Mouse (Mus musculus): ENCODE results near the gene Atg10. TPM values are rescaled to one million over a fixed set of nuclear protein-coding genes. Genes with fewer than 3 reads are reported as not detected.
"Not testable (repeated sequence)": the region's sequence is repeated elsewhere in the genome, so short reads cannot be mapped to it uniquely, and the experiment has no call there.

Atg10 gene
- total RNA-seq, 2 experiments from 2014 or later: 8.8 to 9.8 TPM

- no peak for DNase-seq
Observed at GRCm38 (mm10) chr13:90939192-90939591, 284.6 kb downstream of the Atg10 start.

DNA sequence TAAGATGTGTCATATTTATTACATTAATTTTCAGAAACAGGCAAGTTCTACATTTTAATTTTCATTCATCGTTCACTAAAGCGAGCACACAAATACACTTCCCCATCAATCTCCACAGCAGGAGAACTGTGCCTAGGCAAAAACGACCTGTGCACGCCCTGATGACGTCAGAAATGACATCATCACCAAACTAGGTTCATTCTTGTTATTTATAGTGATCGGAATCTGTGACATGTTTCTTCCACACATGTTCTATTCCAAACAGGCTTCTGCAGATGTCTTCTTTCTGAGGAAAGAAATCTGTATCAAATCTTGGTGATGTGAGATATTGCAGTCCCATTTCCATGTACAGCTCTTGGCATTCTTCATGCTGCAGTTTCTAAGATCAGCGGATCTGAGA is 287.9 kb downstream of the Atg10 start:
- DNase-seq: no peak

DNA sequence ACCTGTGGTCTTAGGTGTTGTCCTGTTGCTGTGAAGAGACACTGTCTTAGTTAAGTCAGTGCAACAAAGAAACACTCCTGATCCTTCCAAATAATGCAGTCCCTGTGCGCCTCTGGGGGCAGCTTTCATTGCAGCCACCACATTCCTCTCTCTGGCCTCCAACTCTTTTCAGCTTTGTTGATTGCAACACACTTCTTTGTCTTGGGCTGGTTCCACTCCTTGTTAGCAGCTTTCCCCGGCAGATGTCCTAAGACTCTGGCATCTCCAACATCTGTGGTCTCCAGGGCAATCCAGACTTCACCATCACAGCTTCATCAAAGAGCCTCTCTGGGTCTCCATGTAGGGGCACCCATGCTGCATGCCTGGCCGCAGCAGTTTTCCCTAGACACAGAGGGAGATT is 290.5 kb downstream of the Atg10 start:
- peak; percentile 23 for DNase-seq

GRCm38 (mm10) chr13:90929847-90930246 is 293.9 kb downstream of the Atg10 start:
- peak; percentile 29 for DNase-seq

DNA sequence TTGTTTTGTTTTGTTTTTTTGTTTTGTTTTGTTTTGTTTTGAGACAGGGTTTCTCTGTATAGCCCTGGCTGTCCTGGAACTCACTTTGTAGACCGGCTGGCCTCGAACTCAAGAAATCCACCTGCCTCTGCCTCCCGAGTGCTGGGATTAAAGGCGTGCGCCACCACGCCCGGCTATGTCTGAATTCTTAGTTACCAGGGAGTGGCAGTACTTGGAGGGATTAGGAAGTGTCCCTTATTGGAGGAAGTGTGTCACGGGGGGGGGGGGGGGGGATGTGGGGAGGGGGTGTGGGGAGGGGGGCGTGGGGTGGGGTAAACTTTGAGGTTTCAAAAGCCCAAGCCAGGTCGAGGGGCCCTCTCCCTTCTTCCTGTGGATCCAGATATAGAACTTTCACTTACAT is 295.5 kb downstream of the Atg10 start:
- DNase-seq: not testable (repeated sequence)

DNA sequence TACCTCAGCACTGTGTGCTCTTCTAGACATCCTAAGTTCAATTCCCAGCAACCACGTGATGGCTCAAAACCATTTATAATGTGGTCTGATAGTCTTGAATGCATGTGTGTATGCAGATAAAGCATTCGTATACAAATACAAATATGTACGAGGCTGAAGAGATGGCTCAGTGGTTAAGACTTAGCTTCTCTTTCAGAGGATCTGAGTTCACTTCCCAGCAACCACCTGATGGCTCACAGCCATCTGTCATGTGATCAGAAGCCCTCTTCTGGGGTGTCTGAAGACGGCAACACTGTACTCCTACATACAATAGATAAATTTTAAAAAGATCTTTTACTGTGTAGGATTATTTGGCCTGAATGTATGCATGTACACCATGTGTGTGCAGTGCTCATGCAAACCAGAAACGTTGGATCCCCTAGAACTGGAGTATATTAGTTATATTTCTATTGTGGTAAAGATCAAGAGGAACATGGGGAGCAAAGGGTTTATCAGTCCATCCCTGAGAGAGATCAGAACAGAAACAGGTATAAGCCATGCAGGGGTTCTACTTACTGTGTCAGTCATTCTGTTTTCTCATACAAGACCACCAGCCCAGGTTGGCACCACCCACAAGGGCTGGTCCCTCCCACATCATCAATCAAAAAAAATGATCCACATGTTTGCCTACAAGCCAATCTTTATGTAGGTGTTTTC is 296.7 kb downstream of the Atg10 start:
- DNase-seq: no peak

DNA sequence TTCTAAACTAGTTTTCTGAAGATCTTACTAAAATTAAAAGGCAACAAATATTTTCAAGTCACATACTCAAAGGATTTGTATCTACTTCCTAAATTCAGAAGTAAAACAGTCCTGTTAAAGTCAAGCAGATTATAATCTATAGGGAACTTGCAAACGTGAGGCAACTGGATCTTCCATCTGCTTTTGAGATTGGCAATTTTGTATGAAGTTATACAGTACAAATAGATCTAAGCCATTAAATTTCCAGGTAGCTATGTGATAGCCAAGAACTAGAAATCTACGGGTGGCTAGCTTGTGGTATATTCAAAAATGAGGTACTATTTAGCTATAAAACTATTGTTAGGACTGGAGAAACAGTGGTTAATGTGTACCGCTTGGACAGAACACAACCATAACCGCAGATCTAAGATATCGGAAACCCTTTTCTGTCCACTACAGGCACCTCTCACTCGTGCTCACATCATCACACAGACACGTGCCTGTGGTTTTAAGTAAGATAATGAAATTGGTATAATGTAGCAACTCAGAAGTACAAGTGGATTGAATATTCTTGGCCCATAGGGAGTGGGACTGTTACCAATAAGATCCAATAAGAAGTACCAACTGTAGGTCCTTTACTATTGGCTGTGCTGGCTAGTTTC is 297.5 kb downstream of the Atg10 start:
- no peak for DNase-seq

GRCm38 (mm10) chr13:90925191-90925590 is 298.6 kb downstream of the Atg10 start:
- DNase-seq: no peak

DNA sequence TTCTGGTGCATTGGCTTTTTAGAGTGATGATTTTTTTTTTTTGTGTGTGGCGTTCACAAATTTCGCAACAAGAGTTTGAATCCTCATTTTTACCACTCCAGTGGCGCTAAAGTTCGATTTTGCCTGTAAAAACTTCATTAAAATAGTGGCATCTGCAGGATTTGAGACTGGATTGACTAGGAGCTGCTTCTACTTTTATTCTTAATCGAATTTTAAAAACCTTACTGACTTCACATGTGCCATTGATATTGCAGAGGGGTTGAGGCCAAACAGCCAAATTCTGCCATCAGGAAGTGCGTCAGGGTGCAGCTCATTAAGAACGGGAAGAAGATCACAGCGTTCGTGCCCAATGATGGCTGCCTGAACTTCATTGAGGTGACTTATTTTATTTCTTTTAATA is 299.7 kb downstream of the Atg10 start:
- DNase-seq: no peak

DNA sequence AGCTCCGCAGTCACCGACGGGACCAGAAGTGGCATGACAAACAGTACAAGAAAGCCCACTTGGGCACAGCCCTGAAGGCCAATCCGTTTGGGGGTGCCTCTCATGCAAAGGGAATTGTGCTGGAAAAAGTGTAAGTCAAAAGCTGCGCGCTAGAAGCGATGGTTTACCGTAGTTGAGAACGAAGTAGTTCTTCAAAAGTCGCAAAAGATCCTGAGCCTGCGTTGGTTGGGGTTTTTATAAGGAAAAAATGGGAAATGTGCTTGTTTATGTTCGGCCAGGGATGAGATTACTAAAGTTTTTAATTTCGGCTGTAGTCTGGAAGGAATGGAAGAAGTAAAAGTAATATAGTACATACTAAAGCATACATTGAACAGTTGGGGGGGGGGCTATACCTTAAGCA is 300.2 kb downstream of the Atg10 start:
- DNase-seq: not testable (repeated sequence)

GRCm38 (mm10) chr13:90922751-90923612 is 300.8 kb downstream of the Atg10 start, which contains the start of gene Rps23:
Gene Rps23, plus strand, starts transcription at chr13:90922958.
- peak; percentile 88 for DNase-seq

DNA sequence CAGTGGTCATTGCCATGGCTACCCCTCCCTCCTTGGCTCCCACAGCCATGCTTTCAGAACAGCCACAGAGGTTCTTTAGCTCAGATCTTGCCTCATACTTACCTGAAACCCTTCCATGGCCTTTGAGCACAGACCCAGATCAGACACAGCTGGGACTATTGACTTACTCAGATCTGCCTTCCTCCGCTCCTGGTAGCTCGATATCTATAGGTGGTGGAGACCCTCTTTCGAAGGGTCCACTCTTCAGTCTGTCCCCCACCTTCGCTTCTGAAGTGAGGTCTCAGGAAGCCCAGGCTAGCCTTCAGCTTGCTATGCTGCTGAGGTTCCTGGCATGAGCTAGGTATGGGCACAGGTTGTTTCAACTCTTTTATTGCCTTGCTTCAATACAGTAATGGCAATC is 309.0 kb downstream of the Atg10 start:
- no peak for DNase-seq

DNA sequence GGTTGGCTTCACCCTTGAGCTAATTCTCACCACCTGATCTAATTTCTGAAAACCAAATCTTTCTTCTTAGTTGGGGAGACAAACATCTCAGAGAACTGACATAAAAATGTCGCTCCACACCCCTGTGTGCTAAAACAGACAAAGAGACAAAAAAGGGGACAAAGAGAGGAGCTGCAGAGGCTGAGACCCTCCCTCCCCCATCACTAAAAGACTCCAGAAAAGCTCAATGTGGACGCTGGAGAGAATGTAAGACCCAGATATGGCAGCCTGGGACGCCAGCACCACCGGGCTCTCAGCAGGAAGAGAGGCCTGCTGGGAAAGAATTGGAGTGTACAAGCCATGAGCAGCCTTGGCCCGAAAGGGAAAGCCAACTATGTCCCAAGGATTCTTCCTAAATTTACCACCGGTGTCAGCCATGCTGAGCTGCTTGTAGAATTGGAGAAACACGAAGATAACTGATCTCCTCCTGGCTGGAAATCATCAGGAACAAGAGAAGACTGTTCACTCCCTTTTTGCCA is 310.0 kb downstream of the Atg10 start:
- no peak for DNase-seq

DNA sequence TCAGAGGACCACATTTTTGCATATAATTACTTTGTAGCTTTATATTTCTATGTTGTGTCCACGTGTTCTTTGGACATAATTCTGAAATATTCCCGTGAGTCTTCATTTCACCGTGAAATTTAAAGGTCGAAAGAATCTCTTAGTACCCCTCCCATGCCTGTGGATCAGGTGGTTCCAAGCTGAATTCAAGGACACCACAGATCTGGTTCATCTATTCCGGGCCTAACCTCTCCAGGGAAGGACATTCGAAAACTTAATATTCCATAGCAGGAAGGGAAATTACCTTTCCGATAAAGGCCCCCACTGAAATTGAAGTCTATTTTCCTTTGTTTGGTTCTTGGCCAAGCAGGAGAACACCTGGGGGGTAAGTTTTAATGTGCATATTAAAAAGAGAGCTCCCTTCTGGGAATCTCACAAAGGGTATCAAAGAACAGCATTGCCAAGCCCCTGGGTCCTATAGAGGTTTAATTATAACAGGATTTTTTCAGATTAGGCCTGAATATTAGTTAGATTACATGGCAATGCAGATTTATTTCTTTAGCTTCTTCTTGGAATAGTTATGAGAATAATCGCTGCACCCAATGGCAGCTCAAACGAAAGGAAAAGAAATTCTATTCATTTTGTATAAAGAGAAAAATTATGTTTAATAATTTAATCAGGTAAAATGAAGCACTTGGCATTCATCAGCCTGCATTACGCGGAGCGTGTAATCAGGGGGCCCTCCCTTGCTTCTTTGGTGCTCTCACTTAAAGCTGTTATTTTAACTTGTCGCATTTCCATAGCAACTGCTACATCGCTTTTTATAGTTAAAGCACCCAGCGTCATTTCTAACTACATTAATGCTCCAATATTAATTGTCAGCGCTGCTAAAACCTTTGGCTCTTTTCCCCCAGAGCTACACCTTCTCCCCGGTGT is 310.8 kb downstream of the Atg10 start:
- DNase-seq: no peak

DNA sequence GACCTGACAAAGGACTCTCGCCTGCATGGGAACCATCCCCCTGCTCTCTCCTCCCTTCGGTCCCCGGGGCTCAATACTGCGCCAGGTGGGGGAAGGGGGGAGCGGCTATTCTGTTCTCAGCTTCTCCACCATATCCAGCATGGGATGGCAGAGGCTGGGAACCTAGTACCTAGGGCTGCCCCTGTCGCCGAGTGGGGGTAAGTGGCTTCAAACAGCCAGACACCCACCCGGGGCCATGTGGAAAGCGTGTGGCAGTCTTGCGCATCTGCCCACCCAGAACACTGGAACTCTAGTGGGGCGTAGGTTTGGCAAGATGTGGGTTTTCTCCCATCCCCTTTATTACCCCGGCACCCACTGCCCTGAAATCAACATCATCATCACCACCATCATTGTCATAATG is 316.4 kb downstream of the Atg10 start:
- DNase-seq: no peak

DNA sequence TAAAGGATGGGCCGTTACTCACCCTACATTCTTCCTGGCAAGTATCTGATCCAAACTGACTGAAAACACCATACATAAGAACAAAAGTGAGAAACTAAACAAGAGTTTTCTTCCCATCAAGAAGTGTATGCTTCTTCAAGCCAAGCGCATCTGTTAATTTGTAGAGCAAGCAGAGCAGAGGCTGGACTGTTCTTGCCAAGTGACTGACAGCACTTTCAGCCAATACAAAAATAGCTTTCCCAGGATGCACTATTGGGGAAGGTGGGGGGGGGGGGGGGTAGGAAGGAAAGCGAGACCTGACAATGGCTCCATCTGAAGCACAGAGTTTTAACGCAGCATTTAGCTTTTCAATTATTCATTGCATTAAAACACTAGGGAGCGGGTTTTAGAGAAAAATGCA is 318.6 kb downstream of the Atg10 start, which contains the start of gene Atp6ap1l:
TSS of gene Atp6ap1l (minus strand) at position 180 of the 400 bp plus-strand sequence.
- DNase-seq: no peak

- DNase-seq: peak; percentile 26
Observed at GRCm38 (mm10) chr13:90896821-90897220, 326.9 kb downstream of the Atg10 start.

GRCm38 (mm10) chr13:90896098-90896497 is 327.7 kb downstream of the Atg10 start:
- peak; percentile 53 for DNase-seq

GRCm38 (mm10) chr13:90894819-90895218 is 328.9 kb downstream of the Atg10 start:
- no peak for DNase-seq

DNA sequence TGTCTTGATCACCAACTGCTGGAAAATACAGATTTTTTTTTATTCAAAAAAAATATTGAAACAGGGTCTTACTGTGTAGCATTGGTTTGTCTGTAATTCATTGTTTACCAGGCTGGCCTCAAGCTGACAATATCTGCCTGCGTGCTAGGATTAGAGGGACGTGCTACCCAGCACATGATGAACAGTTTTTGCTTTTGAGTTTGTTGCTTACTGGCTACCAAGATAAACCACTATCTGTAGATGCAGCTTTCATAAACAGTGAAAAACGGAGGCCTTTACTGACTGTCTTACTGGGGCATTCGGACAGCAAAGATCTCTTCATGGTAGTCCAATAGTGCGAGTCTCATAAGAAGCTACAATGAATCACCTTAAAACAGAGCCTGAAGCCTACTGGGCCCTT is 333.7 kb downstream of the Atg10 start:
- DNase-seq: no peak

GRCm38 (mm10) chr13:90886568-90886983 is 337.2 kb downstream of the Atg10 start:
- peak; percentile 26 for DNase-seq

Measured in gastrocnemius, postnatal 25 days (tissue).